Mouse (Mus musculus): ENCODE data around the gene Mb21d2. TPM values are rescaled to one million over a fixed set of nuclear protein-coding genes. Genes with fewer than 3 reads are reported as not detected.

The Mb21d2 gene
- total and polyA plus RNA-seq, 3 experiments = not detected

- peaks cover 91% of the 10 kb centered on the region for H3K9me3 ChIP-seq (replicated peaks; ENCODE audit: low read length)
- dilution Hi-C loops (cut with MboI; ENCODE audit: extremely low pct_ligation_motif_present, extremely low pct_unique_long_range_greater_than_20kb, low sequenced_read_pairs) = no loop called here
- no peaks in the 10 kb centered on the region for H3K79me2 ChIP-seq (replicated peaks; ENCODE audit: control insufficient read depth, extremely low read depth, insufficient read depth, poor library complexity, severe bottlenecking)
- DNase-seq (ENCODE audit: extremely low read depth) = no peak
- TF ChIP-seq NRF1 (IDR thresholded peaks at IDR 0.05; ENCODE audit: low read depth, low read length) (no peak), ZKSCAN1 (IDR thresholded peaks at IDR 0.05; ENCODE audit: borderline replicate concordance, low read depth, low read length) (no peak), ZMIZ1 (IDR thresholded peaks at IDR 0.05; ENCODE audit: low read depth, low read length) (no peak), CHD2 (IDR thresholded peaks at IDR 0.05; ENCODE audit: low read length) (no peak), PAX5 (IDR thresholded peaks at IDR 0.05; ENCODE audit: low read length) (no peak), SIN3A (IDR thresholded peaks at IDR 0.05; ENCODE audit: low read length) (no peak), E2F4 (IDR thresholded peaks at IDR 0.05; ENCODE audit: insufficient replicate concordance, low read depth, low read length) (no peak), USF2 (conservative IDR thresholded peaks at IDR 0.05; ENCODE audit: low read depth, low read length) (no peak), NELFE (IDR thresholded peaks at IDR 0.05; ENCODE audit: low read depth, low read length) (no peak), IRF4 (IDR thresholded peaks at IDR 0.05; ENCODE audit: low read depth, low read length) (no peak), MAX (IDR thresholded peaks at IDR 0.05; ENCODE audit: low read length) (no peak), MAZ (IDR thresholded peaks at IDR 0.05; ENCODE audit: low read depth, low read length) (no peak), ZC3H11A (IDR thresholded peaks at IDR 0.05; ENCODE audit: low read depth, low read length) (no peak)
- no peak overlapping the region for H3K27ac ChIP-seq (ENCODE audit: insufficient read depth, low read depth)
- H3K4me3 ChIP-seq (replicated peaks in 1 of 3; ENCODE audit: low read depth in 2 of 3, low read length in 2 of 3, poor library complexity in 1 of 3) = no peak overlapping the region
- H3K27me3 ChIP-seq (replicated peaks) = no peaks in the 10 kb centered on the region
- H3K9ac ChIP-seq (ENCODE audit: insufficient read depth, low read depth) = no peak overlapping the region
- in situ Hi-C loops (cut with MboI; ENCODE audit: low pct_ligation_motif_present, low pct_unique_long_range_greater_than_20kb, low sequenced_read_pairs) = no loop called here
- H3K36me3 ChIP-seq (replicated peaks in 1 of 2; ENCODE audit: control insufficient read depth in 1 of 2, insufficient read depth in 1 of 2, low read length in 1 of 2) = no peaks in the 10 kb centered on the region
- H3K4me1 ChIP-seq (ENCODE audit: control insufficient read depth in 1 of 2, insufficient read depth in 2 of 2) = no peaks in the 10 kb centered on the region
- H3K4me2 ChIP-seq (ENCODE audit: insufficient read depth, low read depth, poor library complexity, severe bottlenecking) = no peak overlapping the region
These were observed 44.0 kb downstream of the Mb21d2 start for GRCm38 (mm10) chr16:28885474-28885873.

GRCm38 (mm10) chr16:28884661-28885060, 44.8 kb downstream of the Mb21d2 start:
- Histone ChIP-seq H3K36me3 (replicated peaks in 1 of 2; ENCODE audit: control insufficient read depth in 1 of 2, insufficient read depth in 1 of 2, low read length in 1 of 2) (no peaks in the 10 kb centered on the region), H3K9ac (ENCODE audit: insufficient read depth, low read depth) (no peak overlapping the region), H3K79me2 (replicated peaks; ENCODE audit: control insufficient read depth, extremely low read depth, insufficient read depth, poor library complexity, severe bottlenecking) (no peaks in the 10 kb centered on the region), H3K27me3 (replicated peaks) (no peaks in the 10 kb centered on the region), H3K27ac (ENCODE audit: insufficient read depth, low read depth) (no peak overlapping the region), H3K9me3 (replicated peaks; ENCODE audit: low read length) (peaks cover 91% of the 10 kb centered on the region), H3K4me3 (replicated peaks in 1 of 3; ENCODE audit: low read depth in 2 of 3, low read length in 2 of 3, poor library complexity in 1 of 3) (no peak overlapping the region), H3K4me1 (ENCODE audit: control insufficient read depth in 1 of 2, insufficient read depth in 2 of 2) (no peaks in the 10 kb centered on the region), H3K4me2 (ENCODE audit: insufficient read depth, low read depth, poor library complexity, severe bottlenecking) (no peak overlapping the region)
- no peak for DNase-seq (ENCODE audit: extremely low read depth)
- TF ChIP-seq USF2 (conservative IDR thresholded peaks at IDR 0.05; ENCODE audit: low read depth, low read length) = no peak
- no peak for TF ChIP-seq ZC3H11A (IDR thresholded peaks at IDR 0.05; ENCODE audit: low read depth, low read length)
- no peak for TF ChIP-seq UBTF (IDR thresholded peaks at IDR 0.05; ENCODE audit: low read depth, low read length)
- TF ChIP-seq SIN3A (IDR thresholded peaks at IDR 0.05; ENCODE audit: low read length) = no peak
- no peak for TF ChIP-seq CTCF (conservative IDR thresholded peaks at IDR 0.05 in 1 of 2, IDR thresholded peaks at IDR 0.05 in 1 of 2; ENCODE audit: low read depth in 2 of 2, low read length in 2 of 2)
- TF ChIP-seq USF1 (IDR thresholded peaks at IDR 0.05; ENCODE audit: low read depth, low read length) = no peak
- no peak for TF ChIP-seq MAFK (IDR thresholded peaks at IDR 0.05; ENCODE audit: insufficient replicate concordance, low read length)
- TF ChIP-seq BHLHE40 (IDR thresholded peaks at IDR 0.05; ENCODE audit: low read depth, low read length) = no peak
- TF ChIP-seq CHD1 (IDR thresholded peaks at IDR 0.05; ENCODE audit: low read depth, low read length) = no peak
- no peak for TF ChIP-seq SMC3 (IDR thresholded peaks at IDR 0.05; ENCODE audit: low read depth, low read length)
- TF ChIP-seq TBP (conservative IDR thresholded peaks at IDR 0.05; ENCODE audit: low read depth, low read length) = no peak
- in situ Hi-C loops (cut with MboI; ENCODE audit: low pct_ligation_motif_present, low pct_unique_long_range_greater_than_20kb, low sequenced_read_pairs) (no loop called here), dilution Hi-C loops (cut with MboI; ENCODE audit: extremely low pct_ligation_motif_present, extremely low pct_unique_long_range_greater_than_20kb, low sequenced_read_pairs) (no loop called here)

Data from CH12.LX (cell line).